Mouse (Mus musculus) heart, embryonic 12.5 days (tissue): ENCODE measurements around the gene Haus2. TPM values are rescaled to one million over a fixed set of nuclear protein-coding genes. Genes with fewer than 3 reads are reported as not detected.

Experiments used
- ATAC-seq: fragments of 200-750 bp; cut with Nextera tagmentation; 2 replicates; pipeline ENCODE4 v1.8.0; 2017; ENCODE audit warnings: moderate TSS enrichment, moderate library complexity; ENCODE audit not compliant: insufficient number of reproducible peaks, low FRiP score
- H3K27ac ChIP-seq: fragments of 300-500 bp; sonication (generic); 2 replicates; pipeline ENCODE4 v1.5.1; 2016; ENCODE audit warnings: mild to moderate bottlenecking, moderate library complexity; ENCODE audit not compliant: poor library complexity, severe bottlenecking
- H3K27me3 ChIP-seq: fragments of 300-500 bp; sonication (generic); replicated peaks from 2 replicates; pipeline ENCODE4 v1.6.1; 2016; ENCODE audit warnings: mild to moderate bottlenecking, moderate library complexity
- H3K36me3 ChIP-seq: fragments of 300-500 bp; sonication (generic); 2 replicates; pipeline ENCODE4 v1.6.1; 2016; ENCODE audit warnings: mild to moderate bottlenecking, moderate library complexity
- H3K4me1 ChIP-seq: fragments of 300-500 bp; sonication (generic); replicated peaks from 2 replicates; pipeline ENCODE4 v1.6.1; 2016; ENCODE audit warnings: mild to moderate bottlenecking
- H3K4me2 ChIP-seq: fragments of 300-500 bp; sonication (generic); 2 replicates; pipeline ENCODE4 v1.6.1; 2016; ENCODE audit warnings: mild to moderate bottlenecking, moderate library complexity
- H3K4me3 ChIP-seq: fragments of 300-500 bp; sonication (generic); 2 replicates; pipeline ENCODE4 v1.5.1; 2016; ENCODE audit warnings: mild to moderate bottlenecking
- H3K9ac ChIP-seq: fragments of 300-500 bp; sonication (generic); 2 replicates; pipeline ENCODE4 v1.6.1; 2016; ENCODE audit warnings: mild to moderate bottlenecking, moderate library complexity
- H3K9me3 ChIP-seq: fragments of 300-500 bp; sonication (generic); replicated peaks from 2 replicates; pipeline ENCODE4 v1.6.1; 2016; ENCODE audit warnings: mild to moderate bottlenecking, moderate library complexity
- WGBS: fragments of 180-500 bp; shearing (Covaris S2); methylation state at CpG from one replicate; pipeline ENCODE4 v1.1.7; 2016; 5-methylcytosine and 5-hydroxymethylcytosine counted together
- polyA plus RNA-seq: library from polyadenylated mRNA; unstranded; fragments of >200 nt; fragmentation: Nextera tagmentation; extraction: Ambion mirVana; gene quantifications from 2 replicates; pipeline ENCODE4 v1.2.1, GENCODE M21; 2016

Haus2 gene
- polyA plus RNA-seq, 1 experiment from 2014 or later: 24.9 TPM

- peaks cover 9% of the 10 kb centered on the region for H3K4me1 ChIP-seq
- H3K36me3 ChIP-seq: no peaks in the 10 kb centered on the region
- 72% methylated on average over 7 of the region's 7 CpGs for WGBS
- H3K4me2 ChIP-seq: no peak overlapping the region
- H3K27ac ChIP-seq: no peak overlapping the region
- no peaks in the 10 kb centered on the region for H3K27me3 ChIP-seq
- H3K4me3 ChIP-seq: no peak overlapping the region
- no peak for ATAC-seq
- H3K9me3 ChIP-seq: no peaks in the 10 kb centered on the region
- no peak overlapping the region for H3K9ac ChIP-seq
Observed at GRCm38 (mm10) chr2:120652925-120653284, 43.7 kb downstream of the Haus2 start.

DNA sequence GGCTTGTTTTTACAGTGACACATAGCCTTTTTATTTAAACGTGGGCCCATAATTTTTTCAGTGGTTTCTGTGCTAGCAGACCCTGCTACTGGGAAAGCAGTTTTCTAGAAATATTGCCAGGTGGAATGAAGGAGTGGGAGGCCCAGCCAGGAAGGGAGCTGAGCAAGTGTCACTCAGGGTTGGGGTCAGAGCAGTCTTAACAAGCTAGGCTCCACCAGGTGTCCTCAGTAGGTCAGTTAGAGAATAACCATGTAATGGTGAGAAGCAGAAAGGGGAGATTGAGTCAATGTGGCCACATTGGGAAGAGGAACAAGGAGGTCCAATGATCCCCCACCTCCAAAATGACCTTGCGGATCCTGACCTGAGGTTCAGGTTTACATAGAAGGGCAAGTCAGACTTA lies 45.5 kb downstream of the Haus2 start:
- Histone ChIP-seq H3K4me1 (peaks cover 9% of the 10 kb centered on the region), H3K27ac (no peak overlapping the region), H3K4me3 (no peak overlapping the region), H3K9ac (no peak overlapping the region), H3K9me3 (no peaks in the 10 kb centered on the region), H3K4me2 (no peak overlapping the region), H3K27me3 (no peaks in the 10 kb centered on the region), H3K36me3 (no peaks in the 10 kb centered on the region)
- WGBS: 70% methylated on average over 2 of the region's 2 CpGs
- ATAC-seq: no peak

- H3K4me1 ChIP-seq: peaks cover 14% of the 10 kb centered on the region
- no peak overlapping the region for H3K4me2 ChIP-seq
- no peaks in the 10 kb centered on the region for H3K36me3 ChIP-seq
- H3K9ac ChIP-seq: no peak overlapping the region
- H3K9me3 ChIP-seq: no peaks in the 10 kb centered on the region
- no peak overlapping the region for H3K27ac ChIP-seq
- H3K27me3 ChIP-seq: no peaks in the 10 kb centered on the region
- WGBS: 83% methylated on average over 5 of the region's 5 CpGs
- ATAC-seq: no peak
- no peak overlapping the region for H3K4me3 ChIP-seq
Observed at GRCm38 (mm10) chr2:120655905-120656304, 46.7 kb downstream of the Haus2 start.

DNA sequence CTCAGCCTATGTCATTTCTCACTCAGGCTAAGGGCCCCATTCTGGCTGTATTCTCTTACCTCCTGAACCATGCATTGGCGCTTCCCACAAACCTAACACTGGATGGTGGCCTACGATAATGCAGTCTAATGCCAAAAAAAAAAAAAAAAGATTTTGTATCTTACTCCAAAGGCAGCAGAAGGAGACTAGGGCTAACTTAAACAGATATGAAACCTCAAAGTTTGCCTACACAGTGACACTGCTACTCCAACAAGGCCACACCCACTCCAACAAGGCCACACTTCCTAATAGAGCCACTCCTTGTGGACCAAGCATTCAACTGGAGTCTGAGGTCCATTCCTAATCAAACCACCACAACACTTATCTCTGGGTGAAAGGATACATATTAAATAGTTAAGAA lies 47.5 kb downstream of the Haus2 start:
- no peaks in the 10 kb centered on the region for H3K36me3 ChIP-seq
- no peak for ATAC-seq
- peaks cover 13% of the 10 kb centered on the region for H3K4me1 ChIP-seq
- 88% methylated on average over 2 of the region's 2 CpGs for WGBS
- no peak overlapping the region for H3K27ac ChIP-seq
- H3K9me3 ChIP-seq: no peaks in the 10 kb centered on the region
- H3K9ac ChIP-seq: no peak overlapping the region
- no peak overlapping the region for H3K4me2 ChIP-seq
- no peak overlapping the region for H3K4me3 ChIP-seq
- no peaks in the 10 kb centered on the region for H3K27me3 ChIP-seq

DNA sequence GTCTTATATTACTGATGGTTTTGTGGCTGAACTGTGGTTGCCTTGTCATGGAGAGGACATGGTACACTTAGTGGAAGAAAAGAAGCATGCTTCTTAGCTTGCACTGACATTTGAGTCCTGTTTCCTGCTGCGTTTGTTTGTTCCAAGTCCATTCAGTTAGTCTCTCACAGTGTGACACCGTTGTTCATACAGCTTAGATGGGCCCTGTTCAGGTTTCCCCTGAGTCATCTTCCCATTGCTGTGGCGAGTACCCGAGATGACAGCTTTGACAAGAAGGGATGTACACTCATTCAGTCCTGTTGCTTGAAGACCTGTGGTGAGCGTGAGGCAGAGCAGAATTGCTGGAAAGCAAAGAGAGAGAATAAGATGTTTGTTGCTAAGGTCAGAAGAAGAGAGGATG lies 49.3 kb downstream of the Haus2 start:
- Histone ChIP-seq H3K9me3 (no peaks in the 10 kb centered on the region), H3K27ac (no peak overlapping the region), H3K4me2 (no peak overlapping the region), H3K27me3 (no peaks in the 10 kb centered on the region), H3K4me1 (peaks cover 5% of the 10 kb centered on the region; the same call in 1 of the 2 replicates), H3K36me3 (no peaks in the 10 kb centered on the region), H3K9ac (no peak overlapping the region), H3K4me3 (no peak overlapping the region)
- WGBS: 67% methylated on average over 5 of the region's 5 CpGs
- ATAC-seq: no peak

- no peak for ATAC-seq
- Histone ChIP-seq H3K4me1 (peaks cover 11% of the 10 kb centered on the region), H3K4me2 (no peak overlapping the region), H3K4me3 (no peak overlapping the region), H3K27ac (no peak overlapping the region), H3K9ac (no peak overlapping the region), H3K9me3 (no peaks in the 10 kb centered on the region), H3K27me3 (no peaks in the 10 kb centered on the region), H3K36me3 (no peaks in the 10 kb centered on the region)
Observed at GRCm38 (mm10) chr2:120659318-120659717, 50.1 kb downstream of the Haus2 start.

DNA sequence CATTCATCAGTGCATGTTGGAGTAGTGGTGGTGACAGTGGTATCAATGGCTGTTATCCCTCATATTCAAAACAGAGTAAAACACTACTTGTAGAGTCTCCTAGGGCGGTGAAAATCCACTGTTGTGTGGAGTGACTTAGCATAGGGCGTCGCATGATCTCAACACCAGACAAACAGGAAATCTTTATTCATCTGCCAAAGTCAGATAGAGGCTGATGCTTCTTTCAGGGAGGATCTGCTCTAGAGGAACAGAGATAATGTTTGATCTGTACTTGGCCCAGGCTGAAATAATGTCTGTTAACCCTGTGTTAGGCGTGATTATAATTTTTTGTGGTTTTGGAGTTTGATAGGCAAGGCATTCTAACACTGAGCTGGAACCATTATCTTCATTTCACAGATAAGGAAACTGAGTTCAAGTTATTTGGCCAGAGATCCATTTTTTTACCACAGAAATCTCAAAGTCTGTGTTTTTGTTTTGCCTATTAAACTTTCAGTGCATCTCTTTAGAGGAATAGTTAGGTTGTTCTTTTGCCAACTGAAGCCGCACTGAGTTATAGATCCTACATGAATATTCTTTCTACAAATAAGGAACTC lies 51.4 kb downstream of the Haus2 start:
- no peak overlapping the region for H3K4me2 ChIP-seq
- WGBS: 50% methylated on average over 5 of the region's 5 CpGs
- no peak for ATAC-seq
- H3K4me3 ChIP-seq: no peak overlapping the region
- H3K4me1 ChIP-seq: peaks cover 11% of the 10 kb centered on the region
- H3K9ac ChIP-seq: no peak overlapping the region
- no peaks in the 10 kb centered on the region for H3K27me3 ChIP-seq
- H3K27ac ChIP-seq: no peak overlapping the region
- no peaks in the 10 kb centered on the region for H3K9me3 ChIP-seq
- no peaks in the 10 kb centered on the region for H3K36me3 ChIP-seq

DNA sequence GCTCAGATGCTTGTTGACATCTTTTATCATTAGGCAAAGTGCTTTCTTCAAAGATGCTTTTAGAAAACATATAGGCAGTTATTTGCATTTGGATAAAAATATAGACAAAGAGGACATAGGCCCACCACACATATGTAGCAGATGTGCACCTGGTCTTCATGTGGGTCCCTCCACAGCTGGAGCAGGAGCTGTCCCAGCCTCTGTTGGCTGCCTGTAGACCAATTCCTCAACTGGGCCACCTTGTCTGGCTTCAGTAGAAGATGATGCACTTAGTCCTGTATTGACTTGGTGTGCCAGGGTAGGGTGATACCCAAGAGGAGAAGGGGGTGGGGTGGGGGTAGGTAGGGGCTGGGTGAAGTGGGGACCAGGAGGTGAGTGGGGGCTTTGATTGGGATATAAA lies 53.6 kb downstream of the Haus2 start:
- Histone ChIP-seq H3K27ac (no peak overlapping the region), H3K4me1 (peaks cover 11% of the 10 kb centered on the region), H3K4me2 (no peak overlapping the region), H3K4me3 (no peak overlapping the region), H3K9me3 (no peaks in the 10 kb centered on the region), H3K27me3 (no peaks in the 10 kb centered on the region), H3K36me3 (0 out of 2 replicates have a peak, but pooled peaks cover 3% of the 10 kb centered on the region), H3K9ac (no peak overlapping the region)
- ATAC-seq: no peak

DNA sequence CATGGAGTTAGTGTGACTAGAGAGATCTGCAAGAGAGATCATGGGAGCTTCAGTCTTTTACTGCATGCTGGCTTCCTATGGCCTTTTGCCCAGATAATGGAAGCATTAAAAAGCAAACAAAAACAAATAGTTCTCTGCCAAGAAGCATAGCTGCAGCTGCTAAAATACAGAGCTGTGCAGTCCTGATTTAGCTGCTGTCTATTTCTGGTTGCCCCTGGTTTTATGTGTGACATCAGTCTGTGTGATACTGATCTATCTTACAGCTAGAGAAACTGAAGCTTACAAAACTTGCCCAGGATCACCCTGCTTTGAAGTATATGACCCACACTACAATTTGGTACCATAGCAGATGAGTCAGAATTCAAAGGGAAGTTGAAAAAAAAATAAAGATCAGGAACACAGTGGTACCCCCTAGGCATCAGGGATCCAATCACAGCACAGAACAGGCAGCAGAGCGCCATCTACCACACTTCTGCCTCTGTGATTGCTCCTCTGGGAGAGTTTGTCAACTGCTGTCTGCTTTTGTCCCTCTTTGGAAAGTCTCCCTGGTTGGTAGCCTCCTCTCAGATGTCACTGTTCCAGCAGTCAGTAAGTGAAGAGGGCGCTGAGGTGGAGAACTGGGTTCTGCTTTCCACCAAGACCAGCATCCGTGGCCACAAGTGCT lies 54.4 kb downstream of the Haus2 start:
- Histone ChIP-seq H3K4me3 (no peak overlapping the region), H3K4me1 (peaks cover 11% of the 10 kb centered on the region), H3K9me3 (no peaks in the 10 kb centered on the region), H3K27me3 (no peaks in the 10 kb centered on the region), H3K9ac (no peak overlapping the region), H3K36me3 (0 out of 2 replicates have a peak, but pooled peaks cover 3% of the 10 kb centered on the region), H3K4me2 (no peak overlapping the region), H3K27ac (no peak overlapping the region)
- no peak for ATAC-seq
- 62% methylated on average over 3 of the region's 3 CpGs for WGBS

GRCm38 (mm10) chr2:120667446-120667845 lies 58.3 kb downstream of the Haus2 start:
- Histone ChIP-seq H3K9ac (no peak overlapping the region), H3K9me3 (no peaks in the 10 kb centered on the region), H3K4me2 (no peak overlapping the region), H3K36me3 (0 out of 2 replicates have a peak, but pooled peaks cover 3% of the 10 kb centered on the region), H3K4me3 (no peak overlapping the region), H3K4me1 (peaks cover 6% of the 10 kb centered on the region; the same call in 1 of the 2 replicates), H3K27me3 (no peaks in the 10 kb centered on the region), H3K27ac (no peak overlapping the region)
- no peak for ATAC-seq
- WGBS: 90% methylated on average over 2 of the region's 2 CpGs

GRCm38 (mm10) chr2:120670253-120670652 lies 61.1 kb downstream of the Haus2 start:
- Histone ChIP-seq H3K4me2 (no peak overlapping the region), H3K27me3 (no peaks in the 10 kb centered on the region), H3K4me3 (no peak overlapping the region), H3K27ac (no peak overlapping the region), H3K36me3 (peaks cover 11% of the 10 kb centered on the region; the same call in 1 of the 2 replicates), H3K9me3 (no peaks in the 10 kb centered on the region), H3K4me1 (no peaks in the 10 kb centered on the region), H3K9ac (no peak overlapping the region)
- WGBS: 67% methylated on average over 2 of the region's 2 CpGs
- no peak for ATAC-seq
